Mouse (Mus musculus) forebrain, postnatal 0 days (tissue): ENCODE results near the gene Pdpr. TPM values are rescaled to one million over a fixed set of nuclear protein-coding genes. Genes with fewer than 3 reads are reported as not detected.

Source experiments
- ATAC-seq: fragments of 200-750 bp; cut with Nextera tagmentation; 2 replicates; pipeline ENCODE4 v1.8.0; 2017; ENCODE audit warnings: mild to moderate bottlenecking, moderate library complexity
- DNase-seq: peaks from one replicate; pipeline ENCODE4 v3.0.0-alpha.2; 2015
- H3K27ac ChIP-seq: fragments of 300-500 bp; sonication (generic); 2 replicates; pipeline ENCODE4 v1.5.1; 2014; ENCODE audit warnings: low read depth, mild to moderate bottlenecking, antibody characterized with exemption, low read length, moderate library complexity, mixed read lengths
- H3K27me3 ChIP-seq: fragments of 300-500 bp; sonication (generic); 2 replicates; pipeline ENCODE4 v1.6.1; 2014; ENCODE audit warnings: mild to moderate bottlenecking, low read length, mixed read lengths; ENCODE audit not compliant: insufficient read depth
- H3K36me3 ChIP-seq: fragments of 300-500 bp; sonication (generic); 2 replicates; pipeline ENCODE4 v1.6.1; 2014; ENCODE audit warnings: mild to moderate bottlenecking, moderate library complexity; ENCODE audit not compliant: insufficient read depth
- H3K4me1 ChIP-seq: fragments of 300-500 bp; sonication (generic); 2 replicates; pipeline ENCODE4 v1.6.1; 2014; ENCODE audit warnings: antibody characterized with exemption; ENCODE audit not compliant: insufficient read depth
- H3K4me2 ChIP-seq: fragments of 300-500 bp; sonication (generic); 2 replicates; pipeline ENCODE4 v1.6.1; 2014; ENCODE audit warnings: low read depth, mild to moderate bottlenecking, moderate library complexity
- H3K4me3 ChIP-seq: fragments of 300-500 bp; sonication (generic); 2 replicates; pipeline ENCODE4 v1.5.1; 2014; ENCODE audit warnings: low read depth, low read length, mixed read lengths
- H3K9ac ChIP-seq: fragments of 300-500 bp; sonication (generic); 2 replicates; pipeline ENCODE4 v1.6.1; 2014; ENCODE audit warnings: mild to moderate bottlenecking
- H3K9me3 ChIP-seq: fragments of 300-500 bp; sonication (generic); 2 replicates; pipeline ENCODE4 v1.6.1; 2016; ENCODE audit warnings: low read length
- CTCF ChIP-seq: sonication (generic); IDR thresholded peaks from 2 replicates; pipeline ENCODE4 v1.5.1; 2016; ENCODE audit warnings: antibody characterized with exemption, control low read depth, low read depth
- WGBS: fragments of 180-500 bp; shearing (Covaris S2); extraction: QIAGEN DNeasy Blood & Tissue Kit; methylation state at CpG from one replicate; pipeline ENCODE4 v1.1.7; 2014; 5-methylcytosine and 5-hydroxymethylcytosine counted together
- polyA plus RNA-seq: library from polyadenylated mRNA; unstranded; fragments of >200 nt; fragmentation: Nextera tagmentation; extraction: Ambion mirVana; gene quantifications from 2 replicates; pipeline ENCODE4 v1.2.1, GENCODE M21; 2015
- total RNA-seq: library from RNA; depleted of rRNA; stranded (reverse); fragments of >200 nt; gene quantifications from 2 replicates; pipeline ENCODE4 v1.2.3, GENCODE M21; 2014

Gene Pdpr
- total and polyA plus RNA-seq, 2 experiments from 2014 or later = 9.3 to 31.5 TPM

DNA sequence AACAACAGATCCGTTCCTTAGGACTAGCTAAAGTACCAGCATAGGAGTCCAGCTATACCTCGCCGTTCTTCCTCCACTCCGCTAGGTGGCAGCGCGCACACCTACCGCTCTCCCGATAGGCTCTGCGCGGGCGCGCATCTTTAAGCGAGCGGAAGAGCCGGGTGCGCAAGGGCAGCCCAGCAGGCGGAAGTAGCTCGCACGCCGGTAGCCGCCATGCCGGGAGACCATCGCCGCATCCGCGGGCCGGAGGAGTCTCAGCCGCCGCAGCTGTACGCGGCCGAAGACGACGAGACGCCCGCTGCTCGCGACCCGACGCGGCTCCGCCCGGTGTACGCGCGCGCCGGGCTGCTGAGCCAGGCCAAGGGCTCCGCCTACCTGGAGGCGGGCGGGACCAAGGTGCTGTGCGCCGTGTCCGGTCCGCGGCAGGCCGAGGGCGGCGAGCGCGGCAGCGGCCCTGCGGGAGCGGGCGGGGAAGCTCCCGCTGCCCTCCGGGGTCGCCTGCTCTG, 38.2 kb upstream of the Pdpr start, which contains the start of gene Exosc6:
Gene Exosc6 (plus strand): TSS at position 182 of the 506 bp plus-strand sequence.
- Histone ChIP-seq H3K4me1 (peaks cover 12% of the 10 kb centered on the region), H3K27me3 (no peaks in the 10 kb centered on the region), H3K36me3 (peaks cover 49% of the 10 kb centered on the region), H3K9me3 (no peaks in the 10 kb centered on the region), H3K4me2 (peak within 1 kb of the TSS; percentile 97), H3K27ac (peak within 1 kb of the TSS; percentile 70), H3K4me3 (peak within 1 kb of the TSS; percentile 93), H3K9ac (peak within 1 kb of the TSS; percentile 65)
- peak; percentile 97 for TF ChIP-seq CTCF
- 2% methylated on average over 60 of the region's 68 CpGs for WGBS
- ATAC-seq (peak; percentile 99), DNase-seq (peak; percentile 97)

DNA sequence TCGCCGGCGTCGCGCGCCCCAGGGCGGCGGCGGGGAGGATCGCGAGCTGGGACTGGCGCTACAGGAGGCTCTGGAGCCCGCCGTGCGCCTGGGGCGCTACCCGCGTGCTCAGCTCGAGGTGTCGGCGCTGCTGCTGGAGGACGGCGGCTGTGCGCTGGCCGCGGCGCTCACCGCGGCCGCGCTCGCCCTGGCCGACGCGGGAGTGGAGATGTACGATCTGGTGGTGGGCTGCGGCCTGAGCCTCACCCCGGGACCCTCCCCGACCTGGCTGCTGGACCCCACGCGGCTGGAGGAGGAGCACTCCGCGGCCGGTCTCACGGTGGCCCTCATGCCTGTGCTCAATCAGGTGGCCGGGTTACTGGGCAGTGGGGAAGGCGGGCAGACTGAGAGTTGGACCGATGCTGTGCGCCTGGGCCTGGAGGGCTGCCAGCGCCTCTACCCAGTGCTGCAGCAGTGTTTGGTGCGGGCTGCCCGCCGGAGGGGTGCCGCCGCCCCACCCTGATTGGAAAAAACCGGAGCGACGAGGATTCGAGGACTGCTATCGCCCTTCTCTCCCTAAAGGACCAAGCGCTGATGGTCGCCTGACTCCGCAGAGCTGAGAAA, 37.6 kb upstream of the Pdpr start:
- peaks cover 43% of the 10 kb centered on the region for H3K36me3 ChIP-seq
- H3K27me3 ChIP-seq = no peaks in the 10 kb centered on the region
- peak overlapping the region; percentile 97 for H3K4me2 ChIP-seq
- H3K27ac ChIP-seq = peak overlapping the region; percentile 70
- WGBS = under 1% methylated on average over 60 of the region's 63 CpGs
- ATAC-seq (peak; percentile 78), DNase-seq (peak; percentile 14)
- peak overlapping the region; percentile 93 for H3K4me3 ChIP-seq
- H3K9me3 ChIP-seq = no peaks in the 10 kb centered on the region
- no peak for TF ChIP-seq CTCF
- H3K4me1 ChIP-seq = peaks cover 15% of the 10 kb centered on the region
- H3K9ac ChIP-seq = peak overlapping the region; percentile 65

DNA sequence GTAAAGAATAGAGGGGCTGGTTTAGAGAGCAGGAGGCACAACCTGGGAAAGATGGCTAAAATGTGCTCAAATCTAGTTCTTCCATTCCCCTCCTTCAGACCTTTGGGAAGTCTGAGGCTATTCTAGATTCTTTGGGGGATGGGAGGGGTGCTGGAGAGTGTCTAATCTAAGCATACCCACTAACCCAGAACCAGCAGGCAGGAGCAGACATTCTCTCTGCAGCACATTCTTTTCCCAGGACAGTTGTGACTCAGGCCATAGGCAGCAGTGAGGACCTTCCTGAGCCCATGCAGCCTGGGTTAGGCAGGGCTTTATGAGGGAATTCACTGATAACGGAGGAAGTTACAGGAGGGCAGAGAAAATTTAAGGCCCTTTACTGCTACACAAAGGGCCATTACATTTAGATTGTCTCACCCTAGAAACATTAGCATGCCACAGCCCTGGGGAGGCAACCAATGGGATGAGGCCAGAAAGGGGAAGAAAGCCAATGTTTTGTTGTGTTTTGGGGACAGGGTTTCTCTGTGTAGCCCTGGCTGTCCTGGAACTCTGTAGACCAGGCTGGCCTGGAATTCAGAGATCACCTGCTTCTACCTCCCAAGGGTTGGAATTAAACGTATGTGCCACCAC, 35.4 kb upstream of the Pdpr start:
- DNase-seq (no peak), ATAC-seq (no peak)
- Histone ChIP-seq H3K9ac (no peak overlapping the region), H3K27me3 (no peaks in the 10 kb centered on the region), H3K9me3 (no peaks in the 10 kb centered on the region), H3K36me3 (peaks cover 20% of the 10 kb centered on the region), H3K4me1 (peaks cover 20% of the 10 kb centered on the region), H3K4me3 (no peak overlapping the region), H3K27ac (no peak overlapping the region), H3K4me2 (no peak overlapping the region)
- no peak for TF ChIP-seq CTCF
- 72% methylated on average over 2 of the region's 2 CpGs for WGBS

DNA sequence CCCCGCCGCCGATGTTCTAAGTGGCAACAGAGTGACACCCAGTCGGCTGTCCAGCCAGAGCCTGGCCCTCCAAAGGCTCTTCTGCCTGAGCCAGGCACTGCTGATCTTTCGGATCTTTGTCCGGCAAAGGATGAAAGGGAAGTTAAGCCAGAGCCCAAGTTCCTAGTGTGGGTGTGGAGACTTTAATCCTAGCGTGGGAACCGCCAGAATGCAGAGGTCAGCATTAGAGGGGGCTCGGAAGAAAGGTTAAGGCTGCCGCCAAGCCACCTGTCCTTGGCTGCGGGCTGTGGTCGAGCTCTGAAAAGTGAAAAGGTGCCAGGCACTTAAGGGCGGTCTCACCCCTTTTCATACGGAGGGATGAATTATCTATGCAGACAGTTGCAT, 32.8 kb upstream of the Pdpr start:
- Histone ChIP-seq H3K27ac (peak overlapping the region; percentile 89), H3K36me3 (peaks cover 6% of the 10 kb centered on the region; the same call in 1 of the 2 replicates), H3K4me2 (peak overlapping the region; percentile 69), H3K27me3 (no peaks in the 10 kb centered on the region), H3K4me1 (peaks cover 20% of the 10 kb centered on the region), H3K9ac (peak overlapping the region; percentile 74), H3K9me3 (no peaks in the 10 kb centered on the region), H3K4me3 (peak overlapping the region; percentile 86)
- no peak for TF ChIP-seq CTCF
- 3% methylated on average over 14 of the region's 14 CpGs for WGBS
- DNase-seq (no peak), ATAC-seq (0 out of 2 replicates have a peak, but pooled peaks have one; percentile 0)

DNA sequence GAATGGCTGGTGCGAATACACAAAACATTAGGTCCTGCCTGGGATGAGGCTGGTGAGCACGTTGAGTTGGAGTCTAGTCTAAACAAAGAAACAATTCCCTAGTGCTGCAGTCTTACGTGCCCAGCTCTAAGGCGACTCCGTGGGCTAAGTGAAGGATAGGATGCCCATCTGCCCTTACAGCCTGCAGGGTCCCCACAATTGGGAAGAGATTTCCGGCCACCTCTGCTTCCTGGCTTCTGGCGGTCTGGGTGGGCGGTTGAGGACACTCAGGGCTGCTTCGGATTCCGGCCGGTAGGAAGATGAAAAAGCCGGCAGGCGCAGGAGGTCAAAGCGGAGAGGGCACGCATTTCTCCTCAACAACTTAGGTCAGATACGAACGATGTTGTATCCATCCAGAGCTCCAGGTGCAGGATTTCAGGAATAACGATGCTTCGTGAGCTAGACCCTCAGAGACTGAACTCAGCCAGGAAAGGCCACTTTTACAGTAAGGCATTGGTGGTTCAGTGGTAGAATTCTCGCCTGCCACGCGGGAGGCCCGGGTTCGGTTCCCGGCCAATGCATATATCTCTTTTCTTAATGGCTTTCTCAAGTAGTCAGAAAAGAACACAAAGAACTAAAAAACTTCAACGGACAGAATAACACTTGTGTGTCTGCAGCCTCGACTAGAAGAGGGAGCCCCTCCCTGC, 32.2 kb upstream of the Pdpr start:
- Histone ChIP-seq H3K9ac (peak overlapping the region; percentile 74), H3K27me3 (no peaks in the 10 kb centered on the region), H3K27ac (peak overlapping the region; percentile 89), H3K4me3 (peak overlapping the region; percentile 86), H3K4me2 (peak overlapping the region; percentile 69), H3K4me1 (peaks cover 17% of the 10 kb centered on the region), H3K9me3 (no peaks in the 10 kb centered on the region), H3K36me3 (peaks cover 6% of the 10 kb centered on the region; the same call in 1 of the 2 replicates)
- under 1% methylated on average over 27 of the region's 27 CpGs for WGBS
- peak; percentile 92 for ATAC-seq
- peak; percentile 97 for DNase-seq
- no peak for TF ChIP-seq CTCF

DNA sequence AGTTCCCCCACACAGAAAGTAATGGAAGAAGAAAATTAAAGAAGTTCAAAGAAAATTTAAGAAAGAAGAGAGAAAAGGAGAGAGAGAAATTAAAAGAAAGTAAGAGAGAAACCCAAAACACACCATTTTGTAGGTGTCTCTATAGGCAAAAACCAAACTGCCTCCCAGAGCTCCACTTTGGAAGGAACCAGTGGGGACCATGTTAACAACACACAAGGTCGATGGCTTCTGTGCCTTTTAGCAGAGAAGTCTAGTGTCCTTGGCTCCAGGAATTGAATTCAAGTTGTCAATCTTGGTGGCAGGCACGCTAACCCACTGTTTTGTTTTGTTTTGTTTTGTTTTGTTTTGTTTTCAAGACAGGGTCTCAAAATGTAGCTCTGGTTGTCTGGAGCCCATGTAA, 31.5 kb upstream of the Pdpr start:
- H3K9ac ChIP-seq = no peak overlapping the region
- DNase-seq = no peak
- H3K4me3 ChIP-seq = peak overlapping the region; percentile 86; the same call in 1 of the 2 replicates
- H3K9me3 ChIP-seq = no peaks in the 10 kb centered on the region
- no peaks in the 10 kb centered on the region for H3K27me3 ChIP-seq
- ATAC-seq = no peak
- H3K4me1 ChIP-seq = peaks cover 12% of the 10 kb centered on the region; the same call in 1 of the 2 replicates
- no peak for TF ChIP-seq CTCF
- peak overlapping the region; percentile 69 for H3K4me2 ChIP-seq
- peaks cover 4% of the 10 kb centered on the region; the same call in 1 of the 2 replicates for H3K36me3 ChIP-seq
- H3K27ac ChIP-seq = no peak overlapping the region
- 21% methylated on average over 2 of the region's 2 CpGs for WGBS

DNA sequence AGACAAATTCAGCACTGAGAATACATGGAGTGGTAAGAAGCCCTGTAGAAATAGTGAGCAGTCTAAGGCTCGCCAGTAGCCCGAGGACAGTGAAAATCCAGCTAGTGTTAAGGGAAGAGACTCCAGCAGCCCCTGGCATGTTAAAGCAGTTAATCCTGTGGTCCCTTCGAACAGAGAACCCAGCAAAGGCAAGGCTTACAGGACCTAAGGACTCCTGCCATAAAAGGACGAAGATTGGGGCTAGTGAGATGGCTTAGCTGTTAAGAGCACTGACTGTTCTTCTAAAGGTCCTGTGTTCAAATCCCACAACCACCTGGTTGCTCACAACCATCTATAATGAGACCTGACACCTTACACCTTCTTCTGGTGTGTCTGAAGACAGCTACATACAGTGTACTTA, 28.1 kb upstream of the Pdpr start:
- TF ChIP-seq CTCF = no peak
- Histone ChIP-seq H3K36me3 (no peaks in the 10 kb centered on the region), H3K4me1 (peaks cover 7% of the 10 kb centered on the region; the same call in 1 of the 2 replicates), H3K27me3 (no peaks in the 10 kb centered on the region), H3K9ac (no peak overlapping the region), H3K4me2 (no peak overlapping the region), H3K4me3 (no peak overlapping the region), H3K27ac (no peak overlapping the region), H3K9me3 (no peaks in the 10 kb centered on the region)
- WGBS = 72% methylated on average over 4 of the region's 4 CpGs
- ATAC-seq = no peak
- DNase-seq = no peak
